Mouse (Mus musculus) frontal cortex, postnatal 10 days (tissue): ENCODE results near the gene Apba3.
"Not testable (repeated sequence)": the region's sequence is repeated elsewhere in the genome, so short reads cannot be mapped to it uniquely, and the experiment has no call there.

Experiments
- DNase-seq, 2 experiments: peaks; one replicate each; pipeline ENCODE4 v3.0.0; 2022; ENCODE audit warnings: low spot score in 2 of 2, mixed read lengths in 1 of 2

Gene Apba3

GRCm38 (mm10) chr10:81266211-81267105 lies at the start of gene Apba3, which contains the start of gene Mrpl54:
Gene Apba3, plus strand, starts transcription at chr10:81266960.
Gene Mrpl54, minus strand, starts transcription at chr10:81266934.
- peak; percentile 88 to 94 for DNase-seq

DNA sequence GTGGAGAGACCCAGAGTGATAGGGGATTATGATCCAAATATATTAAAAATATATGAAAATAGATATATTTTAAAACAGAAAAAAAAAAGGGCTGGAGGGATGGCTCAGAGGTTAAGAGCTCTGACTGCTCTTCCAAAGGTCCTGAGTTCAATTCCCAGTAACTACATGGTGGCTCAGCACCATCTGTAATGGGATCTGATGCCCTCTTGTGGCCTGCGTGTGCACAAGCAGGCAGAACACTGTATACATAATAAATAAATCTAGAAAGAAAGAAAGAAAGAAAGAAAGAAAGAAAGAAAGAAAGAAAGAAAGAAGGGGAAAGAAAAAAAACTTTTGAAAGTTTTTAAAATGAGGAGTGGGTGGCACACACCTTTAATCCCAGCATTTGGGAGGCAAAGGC lies 49.5 kb upstream of the Apba3 start:
- not testable (repeated sequence) for DNase-seq

DNA sequence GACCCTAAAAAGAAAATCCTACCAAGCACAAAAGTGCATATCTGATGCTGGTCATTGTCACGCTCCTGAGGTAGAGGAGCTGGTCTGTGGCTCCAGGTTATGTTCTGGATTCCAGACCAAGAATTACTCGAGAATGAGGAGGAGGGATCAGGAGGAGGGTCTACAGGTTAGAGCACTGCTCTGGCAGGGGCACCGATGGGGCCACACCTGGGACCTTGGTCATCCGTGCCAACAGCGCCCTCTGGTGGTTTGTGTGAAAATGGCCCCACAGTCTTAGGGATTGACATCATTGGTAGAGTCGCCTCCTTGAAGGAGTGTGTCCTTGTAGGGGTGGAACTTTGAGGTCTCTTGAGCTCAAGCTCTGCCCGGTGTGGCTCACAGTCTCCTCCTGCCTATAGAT lies 48.8 kb upstream of the Apba3 start:
- peak in 1 of 2 experiments; percentile 54 for DNase-seq

GRCm38 (mm10) chr10:81221402-81222015 lies 45.3 kb upstream of the Apba3 start:
- no peak for DNase-seq

GRCm38 (mm10) chr10:81223731-81224130 lies 43.0 kb upstream of the Apba3 start:
- DNase-seq, result not testable (repeated sequence)

GRCm38 (mm10) chr10:81229735-81230437 lies 36.9 kb upstream of the Apba3 start:
- no peak for DNase-seq

GRCm38 (mm10) chr10:81230438-81231332 lies 36.1 kb upstream of the Apba3 start, which contains the start of gene Atcay:
Gene Atcay, minus strand, starts transcription at chr10:81230833.
- peak; percentile 83 to 84 for DNase-seq

DNA sequence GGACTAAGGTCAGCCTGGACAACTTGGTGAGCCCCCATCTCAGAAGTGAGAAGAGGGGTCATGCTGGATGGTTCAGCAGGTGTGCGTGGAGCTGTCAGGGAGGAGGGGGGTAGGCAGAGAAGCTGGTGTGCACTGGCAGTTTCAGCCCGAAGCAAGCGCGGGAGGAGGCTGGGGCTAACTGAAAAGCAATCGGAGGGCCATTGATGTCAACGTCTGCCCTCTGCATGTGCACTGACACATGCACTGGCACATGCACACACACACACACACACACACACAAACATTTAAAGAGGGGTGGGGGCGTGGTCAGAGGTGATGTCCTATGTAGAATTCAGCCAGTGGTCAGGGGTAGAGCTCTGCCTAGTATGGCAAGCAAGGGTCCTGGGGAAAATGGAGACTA lies 35.3 kb upstream of the Apba3 start:
- no peak for DNase-seq

GRCm38 (mm10) chr10:81232580-81233225 lies 34.1 kb upstream of the Apba3 start, which contains the start of gene Zfr2:
Gene Zfr2, plus strand, starts transcription at chr10:81233155.
- peak; percentile 91 to 92 for DNase-seq

DNA sequence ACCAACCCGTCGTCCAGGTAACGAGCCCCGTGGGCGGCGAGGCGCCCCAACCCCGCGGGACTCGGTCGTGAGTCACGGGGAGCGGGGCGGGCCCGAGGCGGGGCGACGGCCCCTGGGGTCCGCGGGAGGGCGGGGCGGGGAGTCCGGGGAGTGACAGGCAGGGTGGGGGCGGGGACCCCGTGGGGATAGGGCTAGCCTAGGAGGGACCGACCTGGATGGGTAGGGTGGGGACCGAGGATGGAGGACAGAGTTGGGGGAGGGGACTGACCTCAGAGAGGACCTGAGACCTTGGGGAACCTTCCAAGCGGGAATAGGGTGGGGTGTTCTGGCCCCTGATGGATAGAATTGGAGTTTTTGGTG lies 33.6 kb upstream of the Apba3 start:
- DNase-seq, result no peak

DNA sequence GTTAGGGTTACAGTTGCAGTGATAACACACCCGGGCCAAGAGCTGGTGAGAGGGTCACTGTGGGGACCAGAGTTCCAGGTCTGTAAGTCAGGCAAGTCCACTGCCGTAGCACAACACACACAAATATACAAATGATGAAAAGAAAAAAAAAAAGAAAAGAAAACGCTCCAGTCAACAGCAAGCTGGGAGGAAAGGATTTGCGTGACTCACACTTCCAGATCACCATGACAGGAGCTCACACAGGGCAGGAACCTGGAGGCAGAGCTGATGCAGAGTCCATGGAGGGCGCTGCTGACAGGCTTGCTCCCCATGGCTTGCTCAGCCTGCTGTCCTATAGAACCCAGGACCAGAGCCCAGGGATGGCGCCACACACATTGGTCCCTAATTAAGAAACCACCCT lies 32.6 kb upstream of the Apba3 start:
- DNase-seq, result no peak

DNA sequence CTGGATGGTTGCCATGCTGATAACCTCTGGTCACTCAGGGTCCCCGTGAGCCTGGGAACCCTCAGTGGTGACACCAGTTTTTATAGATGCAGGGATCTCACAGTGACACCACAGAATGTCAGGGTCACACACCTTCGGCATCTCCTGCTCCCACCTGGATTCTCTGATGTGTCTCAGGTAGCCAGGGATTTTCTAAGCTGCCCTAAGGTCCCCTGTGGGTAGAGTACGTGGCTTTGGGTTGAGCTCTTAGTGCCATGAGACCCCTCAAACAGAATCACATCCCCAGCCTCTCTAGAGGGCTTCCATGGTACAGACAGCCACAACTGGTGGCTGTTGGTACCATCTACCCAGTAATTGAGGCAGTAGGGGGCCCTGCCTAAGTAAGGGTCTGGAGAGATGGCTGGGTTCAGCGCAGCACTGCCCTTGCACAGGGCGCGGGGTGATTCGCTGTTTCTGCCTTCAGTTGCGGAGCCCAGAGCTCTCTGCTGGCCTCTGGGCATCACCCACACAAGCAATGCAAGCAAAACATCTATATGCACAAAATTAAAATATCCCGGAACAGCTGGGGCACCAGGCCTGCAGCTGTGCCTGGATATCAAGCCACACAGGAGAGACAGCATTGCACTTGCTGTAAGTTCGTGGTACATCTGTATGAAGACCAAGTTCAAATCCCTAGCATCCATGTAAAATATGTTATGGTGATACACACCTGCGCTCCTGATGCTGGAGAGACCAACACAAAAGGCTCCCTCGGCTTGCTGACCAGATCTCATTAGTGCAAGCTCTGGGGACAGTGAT lies 30.1 kb upstream of the Apba3 start:
- no peak for DNase-seq

- DNase-seq, result no peak
Observed at GRCm38 (mm10) chr10:81238618-81239017, 28.1 kb upstream of the Apba3 start.

- no peak for DNase-seq
Observed at GRCm38 (mm10) chr10:81240876-81241275, 25.9 kb upstream of the Apba3 start.

- no peak for DNase-seq
Observed at GRCm38 (mm10) chr10:81242021-81242420, 24.7 kb upstream of the Apba3 start.

DNA sequence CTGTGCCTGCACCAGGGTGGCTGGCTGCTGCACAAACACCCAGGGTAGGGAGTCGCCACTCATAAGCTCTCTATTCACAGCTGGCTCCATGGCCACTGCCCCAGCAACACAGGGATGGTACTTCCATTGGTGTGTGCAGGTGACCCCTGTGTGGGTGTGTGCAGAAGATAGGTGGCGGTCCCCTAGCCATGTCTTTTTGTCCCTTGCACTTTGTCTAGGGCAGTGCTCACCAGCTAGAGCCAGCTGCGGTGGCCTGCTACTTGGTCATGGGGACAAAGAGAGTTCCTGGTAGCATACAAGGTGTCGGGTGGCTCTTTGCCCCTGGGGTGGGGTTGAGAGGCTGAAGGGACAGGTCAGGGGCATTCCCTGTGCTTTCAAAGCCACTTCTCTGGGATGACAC lies 22.6 kb upstream of the Apba3 start:
- no peak for DNase-seq

- peak in 1 of 2 experiments; percentile 72 for DNase-seq
Observed at GRCm38 (mm10) chr10:81244595-81244994, 22.2 kb upstream of the Apba3 start.

DNA sequence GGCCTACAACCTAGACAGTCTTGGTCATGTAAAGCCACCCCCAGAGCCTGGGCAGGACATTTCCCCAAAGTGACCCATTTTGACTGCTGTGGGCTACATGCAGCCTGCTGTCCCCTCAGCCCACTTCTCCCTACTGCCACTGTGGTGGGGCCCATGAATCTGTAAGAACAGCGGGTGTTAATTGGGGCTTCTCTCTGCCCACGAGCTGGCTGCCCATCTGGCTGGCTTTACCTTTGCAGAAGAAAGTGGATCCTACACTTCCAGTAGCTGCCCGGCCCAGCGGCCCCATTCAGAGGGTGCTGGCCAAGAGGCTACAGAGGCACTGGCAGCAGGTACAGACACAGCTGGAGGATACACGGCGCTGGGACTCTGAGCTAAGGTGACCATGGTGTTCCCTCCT lies 21.6 kb upstream of the Apba3 start:
- DNase-seq, result no peak

- no peak for DNase-seq
Observed at GRCm38 (mm10) chr10:81247804-81248203, 19.0 kb upstream of the Apba3 start.

DNA sequence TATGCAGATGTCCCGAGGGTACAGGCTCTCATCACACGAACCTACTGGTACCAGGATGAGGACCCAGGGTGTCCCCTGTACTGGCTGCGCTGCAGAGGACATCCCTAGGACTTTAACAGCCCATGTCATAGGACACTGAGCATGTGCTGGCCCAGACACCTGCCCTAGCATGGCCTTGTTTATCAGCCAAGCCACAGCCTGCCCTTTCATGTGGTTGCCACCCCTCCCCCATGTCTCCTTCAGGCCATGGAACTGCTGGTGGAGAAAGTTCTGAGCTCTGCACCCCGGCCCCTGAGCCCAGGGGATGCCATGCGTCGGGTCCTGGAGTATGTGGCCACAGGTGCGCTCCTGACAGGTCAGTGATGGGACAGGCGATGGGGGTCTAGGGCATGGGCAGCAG lies 17.3 kb upstream of the Apba3 start:
- DNase-seq, result no peak
